Mouse (Mus musculus): ENCODE measurements around the gene Cdkn2b.

- TF ChIP-seq POLR2A (IDR thresholded peaks at IDR 0.05; ENCODE audit: insufficient read depth, low read depth, low read length) (no peak), CTCF (IDR thresholded peaks at IDR 0.05; ENCODE audit: insufficient read depth, low read depth, low read length) (no peak)
These were observed 43.1 kb upstream of the Cdkn2b start for GRCm38 (mm10) chr4:89353935-89354334.
